Mouse (Mus musculus) large intestine, adult 2 months (tissue): ENCODE results near the gene Smim7. TPM values are rescaled to one million over a fixed set of nuclear protein-coding genes. Genes with fewer than 3 reads are reported as not detected.

Experiments
- DNase-seq: peaks from one replicate; pipeline ENCODE4 v3.0.0-alpha.2; 2012; ENCODE audit warnings: low read depth, low spot score
- WGBS: fragments of 180-500 bp; shearing (Covaris S2); methylation state at CpG from one replicate; pipeline ENCODE4 v1.1.7; 2018; 5-methylcytosine and 5-hydroxymethylcytosine counted together
- polyA plus RNA-seq: library from polyadenylated mRNA; depleted of rRNA; stranded (reverse); fragments of >200 nt; gene quantifications from 2 replicates; pipeline ENCODE4 v1.2.3, GENCODE M21; 2012; rRNA removed

Gene Smim7
- polyA plus RNA-seq, 1 experiment = 41.0 TPM

DNA sequence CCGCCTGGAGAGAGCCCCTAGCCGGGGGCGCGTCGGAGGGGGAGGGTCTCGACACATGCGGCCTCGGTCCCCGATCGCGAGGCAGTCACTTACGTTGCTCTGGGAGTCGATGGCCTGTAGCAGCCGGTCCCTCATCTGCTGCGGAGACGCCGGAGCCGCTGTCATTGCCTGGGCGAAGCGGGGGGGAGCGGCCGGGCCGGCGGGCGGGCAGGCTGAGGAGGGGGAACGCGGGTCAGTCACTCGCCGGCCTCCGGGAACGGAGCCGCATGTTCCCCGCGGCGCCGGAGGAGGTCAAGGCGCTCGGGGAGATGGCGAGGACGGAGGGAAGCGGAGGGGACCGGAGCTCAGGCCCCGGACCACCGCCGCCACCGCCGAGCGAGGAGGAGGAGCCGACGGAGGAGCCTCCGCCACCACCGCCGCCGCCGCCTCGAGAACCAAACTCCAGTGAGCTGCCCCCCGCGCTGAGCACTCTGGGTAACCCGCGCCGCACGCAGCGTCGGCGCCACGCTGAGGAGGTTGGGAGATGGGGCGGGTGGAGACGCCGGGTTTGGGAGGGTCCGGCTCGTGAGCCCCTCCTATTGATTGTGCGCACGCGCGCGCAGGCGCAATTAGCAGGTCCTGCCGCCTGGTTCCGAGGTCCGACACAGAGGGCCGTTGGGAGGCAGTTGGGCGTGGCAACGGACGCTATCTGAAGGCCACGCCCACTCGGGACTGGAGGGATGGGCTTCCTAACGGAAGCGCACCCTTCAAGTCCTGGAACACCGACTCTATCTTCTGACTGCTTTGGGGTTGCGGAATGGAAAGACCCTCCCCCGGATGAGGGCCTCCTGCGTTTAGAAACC, 22.9 kb downstream of the Smim7 start, which contains the start of gene Med26:
TSS of gene Med26 (minus strand) at position 469 of the 842 bp plus-strand sequence.
- 1% methylated on average over 92 of the region's 92 CpGs for WGBS
- peak; percentile 94 for DNase-seq

DNA sequence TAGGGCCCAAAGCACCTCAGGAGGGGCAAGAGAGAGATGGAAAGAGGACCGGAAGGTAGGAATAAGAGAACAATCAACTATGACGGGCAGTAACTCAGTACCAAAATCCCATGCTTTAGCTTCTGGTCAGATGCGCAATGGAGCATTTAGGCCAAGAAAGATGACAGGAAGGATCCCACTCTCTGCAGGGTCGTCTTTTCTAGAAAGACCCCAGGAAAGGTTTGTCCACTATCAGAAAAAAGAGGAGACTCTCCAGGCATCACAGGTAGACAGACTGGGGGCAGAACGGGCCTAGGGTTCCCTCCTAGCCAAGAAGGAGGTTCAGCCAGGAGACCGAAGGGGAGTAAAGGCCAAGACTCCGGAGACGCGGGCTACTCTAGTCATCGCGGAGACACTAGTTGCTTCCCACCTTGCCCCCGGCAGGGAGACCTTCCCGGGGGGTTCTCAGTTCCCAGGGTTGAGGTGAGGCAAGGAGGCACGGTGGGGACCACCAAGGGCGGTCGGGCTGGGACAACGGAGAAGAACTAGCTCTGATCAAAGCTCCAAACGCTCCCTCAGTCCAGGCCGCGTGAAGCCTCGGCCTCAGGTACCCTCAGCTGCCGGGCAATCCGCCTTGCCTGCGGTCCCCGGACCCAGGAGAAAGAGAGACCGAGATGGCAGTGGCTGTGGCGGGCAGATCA, 23.6 kb downstream of the Smim7 start:
- WGBS = 2% methylated on average over 27 of the region's 27 CpGs
- DNase-seq = no peak

- no peak for DNase-seq
Measured at GRCm38 (mm10) chr8:72539234-72539633, 31.7 kb downstream of the Smim7 start.

GRCm38 (mm10) chr8:72534888-72535287, 36.0 kb downstream of the Smim7 start:
- WGBS = 91% methylated on average over 3 of the region's 3 CpGs

GRCm38 (mm10) chr8:72532103-72532502, 38.8 kb downstream of the Smim7 start:
- 96% methylated on average over 1 of the region's 1 CpGs for WGBS
- no peak for DNase-seq

More at GRCm38 (mm10) chr8:72534888-72535287, 36.0 kb downstream of the Smim7 start:
- no peak for DNase-seq

- no peak for DNase-seq
Measured at GRCm38 (mm10) chr8:72521888-72522287, 49.0 kb downstream of the Smim7 start.

DNA sequence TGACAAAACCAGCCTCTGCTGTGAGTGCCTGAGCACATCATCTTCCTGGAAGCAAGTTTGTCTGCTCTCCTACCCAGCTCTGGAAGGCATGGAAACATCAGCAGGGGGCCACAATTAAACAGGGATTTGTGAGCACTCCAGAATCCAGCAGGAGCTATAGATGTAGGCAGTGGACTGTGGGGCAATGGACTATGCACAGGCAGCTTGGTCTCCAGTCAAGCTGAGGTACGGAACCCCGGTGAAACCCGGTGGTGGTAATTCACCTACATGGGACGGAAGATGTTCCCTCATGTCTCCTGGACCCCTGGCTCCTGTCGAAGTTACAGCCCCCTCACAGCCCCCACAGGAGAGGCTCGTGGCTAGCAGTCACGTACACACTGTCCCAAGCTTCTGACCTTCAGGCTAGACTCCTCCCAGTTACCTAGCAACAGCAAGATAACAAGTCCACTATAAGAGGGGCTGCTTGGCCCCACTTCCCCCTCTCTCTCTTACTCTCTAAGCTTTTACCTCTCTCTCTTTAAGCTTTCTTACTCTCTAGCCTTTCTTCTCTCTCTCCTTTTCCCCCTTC, 53.4 kb downstream of the Smim7 start:
- WGBS = 75% methylated on average over 7 of the region's 7 CpGs
- no peak for DNase-seq

Other genes starting within 250 kb of the Smim7 start
- gene Eps15l1, start 149.6 kb downstream of the Smim7 start, polyA plus RNA-seq = 25.5 and 34.9 TPM in 2 replicates
- gene Calr3, start 127.2 kb downstream of the Smim7 start, polyA plus RNA-seq = 0.12 and 0.18 TPM in 2 replicates
- 3.2 and 3.4 TPM in 2 replicates for gene 1700030K09Rik, start 127.2 kb downstream of the Smim7 start, polyA plus RNA-seq
- gene Cherp, start 95.9 kb downstream of the Smim7 start, polyA plus RNA-seq = 23.7 and 38.3 TPM in 2 replicates
- 64.1 and 108 TPM in 2 replicates for gene Slc35e1, start 78.5 kb downstream of the Smim7 start, polyA plus RNA-seq
- gene Med26, start 22.8 kb downstream of the Smim7 start, polyA plus RNA-seq = 6.9 and 8.8 TPM in 2 replicates
- 11.1 and 15.1 TPM in 2 replicates for gene Tmem38a, start 967 bp upstream of the Smim7 start, polyA plus RNA-seq
- 0.03 and 0.05 TPM in 2 replicates for gene Nwd1, start 75.6 kb upstream of the Smim7 start, polyA plus RNA-seq
- 108 and 132 TPM in 2 replicates for gene Sin3b, start 152.2 kb upstream of the Smim7 start, polyA plus RNA-seq
- gene F2rl3, start 190.8 kb upstream of the Smim7 start, polyA plus RNA-seq = 2.3 and 4.5 TPM in 2 replicates